Mouse (Mus musculus): ENCODE measurements around the gene Nsun2.

DNA sequence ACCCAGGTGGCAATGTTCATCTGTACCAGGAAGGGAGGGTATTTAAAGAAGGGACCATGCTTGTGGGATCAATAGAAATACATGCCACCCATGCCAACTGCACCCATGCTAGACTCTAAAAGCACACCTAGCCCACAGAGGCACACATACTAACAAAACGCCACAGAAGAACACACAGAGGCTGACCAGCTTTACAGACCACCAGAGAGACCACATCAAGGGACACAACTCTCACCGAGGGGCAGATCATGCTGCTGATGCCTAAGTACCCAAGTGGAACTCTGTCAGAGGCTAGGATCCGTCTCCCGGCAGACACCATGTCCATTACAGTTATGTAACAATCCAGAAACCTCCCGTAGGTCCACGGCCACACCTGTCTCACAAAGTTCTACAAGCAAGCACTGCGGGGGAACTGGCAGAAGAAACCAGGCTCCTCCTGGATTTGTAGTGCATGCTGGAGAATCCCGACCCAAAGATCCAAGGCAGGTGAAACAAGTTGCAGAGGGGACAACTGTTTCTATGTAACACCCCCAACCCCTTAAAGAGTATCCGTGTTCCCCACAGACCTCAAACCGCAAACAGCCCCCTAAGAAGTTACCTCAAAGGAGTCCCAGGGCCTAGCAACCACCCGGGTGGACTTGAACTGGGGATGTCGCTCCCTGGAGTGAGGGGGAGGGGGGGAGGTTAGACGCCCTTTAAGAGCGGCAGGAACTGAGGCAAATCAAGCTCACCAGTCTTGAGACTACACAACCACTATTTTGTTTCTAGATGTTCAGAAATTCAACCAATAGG lies 1.2 kb upstream of the Nsun2 start:
- TF ChIP-seq CTCF (IDR thresholded peaks at IDR 0.05; ENCODE audit: low read depth) (no peak), EP300 (IDR thresholded peaks at IDR 0.05; ENCODE audit: low read depth) (no peak)
